Mouse (Mus musculus) erythroid progenitor cell, adult 5-6 weeks (primary cell): ENCODE results near the gene Cxcr4. TPM values are rescaled to one million over a fixed set of nuclear protein-coding genes. Genes with fewer than 3 reads are reported as not detected.

Experiments used
- ATAC-seq: replicated peaks from 2 replicates; pipeline ENCODE4 v1.8.0; 2016; ENCODE audit warnings: moderate number of reproducible peaks, mild to moderate bottlenecking, moderate TSS enrichment, inconsistent platforms; ENCODE audit not compliant: poor library complexity, low FRiP score, severe bottlenecking
- total RNA-seq, 2 experiments: library from RNA; stranded (forward) in 1 of 2; stranded (reverse) in 1 of 2; fragments of 150-400 nt in 1 of 2; fragments of 186-747, 209-891 nt in 1 of 2; gene quantifications; 2 replicates each; pipeline versions ENCODE4 v1.2.3 to v1.2.4; 2015 to 2017; ENCODE audit warnings: low replicate concordance in 2 of 2

The Cxcr4 gene
- total RNA-seq, 2 experiments from 2014 or later = 236 to 390 TPM

- no peak for ATAC-seq
These were observed 49.5 kb downstream of the Cxcr4 start for GRCm38 (mm10) chr1:128542555-128542954.

- ATAC-seq = no peak
These were observed 51.9 kb downstream of the Cxcr4 start for GRCm38 (mm10) chr1:128540213-128540612.

DNA sequence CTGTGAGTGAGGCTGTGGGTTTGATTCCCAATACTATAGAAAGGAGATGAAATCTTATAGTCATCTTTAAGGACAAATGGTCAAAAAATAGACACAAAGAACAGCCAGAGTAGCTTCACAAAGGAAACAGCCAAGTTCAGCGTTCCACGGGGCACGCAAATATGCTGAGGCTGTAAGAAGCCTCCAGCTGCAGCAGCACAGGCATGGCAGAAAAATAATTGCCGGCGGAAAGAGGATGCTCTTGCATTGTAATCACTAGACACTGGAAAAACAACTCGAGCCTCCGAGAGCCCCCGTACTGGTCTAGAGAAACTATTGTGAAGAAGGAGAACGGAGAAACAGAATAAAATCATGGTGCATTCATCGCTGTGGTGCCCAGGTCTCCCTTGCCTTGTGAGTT is 52.5 kb downstream of the Cxcr4 start:
- ATAC-seq = no peak

Other genes with a start within 250 kb of the Cxcr4 start
- 169 and 205 TPM in 2 replicates for gene Mcm6, start 232.6 kb downstream of the Cxcr4 start, total RNA-seq (2015; ENCODE audit: low replicate concordance)
- 222 and 247 TPM in 2 replicates for gene Mcm6, start 232.6 kb downstream of the Cxcr4 start, total RNA-seq (2017; ENCODE audit: low replicate concordance)
- 25.2 and 66.7 TPM in 2 replicates for gene Dars, start 174.9 kb downstream of the Cxcr4 start, total RNA-seq (2015; ENCODE audit: low replicate concordance)
- 42.2 and 45.6 TPM in 2 replicates for gene Dars, start 174.9 kb downstream of the Cxcr4 start, total RNA-seq (2017; ENCODE audit: low replicate concordance)